Mouse (Mus musculus): Measurements from ENCODE around the gene D16Ertd472e. TPM values are rescaled to one million over a fixed set of nuclear protein-coding genes. Genes with fewer than 3 reads are reported as not detected.

The D16Ertd472e gene
- polyA plus RNA-seq, 1 experiment from 2014 or later, result 31.1 TPM

GRCm38 (mm10) chr16:78585664-78586397 lies 9.3 kb upstream of the D16Ertd472e start:
- no peak for ATAC-seq (ENCODE audit: insufficient number of reproducible peaks, insufficient read depth, low FRiP score, low TSS enrichment, low read depth)
- Histone ChIP-seq H3K36me3 (no peaks in the 10 kb centered on the region), H3K9me3 (no peaks in the 10 kb centered on the region), H3K27me3 (no peaks in the 10 kb centered on the region), H3K4me3 (no peak overlapping the region), H3K4me1 (0 out of 2 replicates have a peak, but pooled peaks cover under 1% of the 10 kb centered on the region), H3K9ac (no peak overlapping the region), H3K4me2 (no peak overlapping the region), H3K27ac (no peak overlapping the region)
- WGBS, result 86% methylated on average over 11 of the region's 11 CpGs

GRCm38 (mm10) chr16:78585163-78585562 lies 8.7 kb upstream of the D16Ertd472e start:
- H3K4me3 ChIP-seq, result no peak overlapping the region
- H3K4me2 ChIP-seq, result no peak overlapping the region
- no peak overlapping the region for H3K9ac ChIP-seq
- H3K27ac ChIP-seq, result no peak overlapping the region
- H3K9me3 ChIP-seq, result 0 out of 2 replicates have a peak, but pooled peaks cover 2% of the 10 kb centered on the region
- no peaks in the 10 kb centered on the region for H3K27me3 ChIP-seq
- no peaks in the 10 kb centered on the region for H3K4me1 ChIP-seq
- no peak for ATAC-seq (ENCODE audit: insufficient number of reproducible peaks, insufficient read depth, low FRiP score, low TSS enrichment, low read depth)
- no peaks in the 10 kb centered on the region for H3K36me3 ChIP-seq
- 89% methylated on average over 4 of the region's 4 CpGs for WGBS

GRCm38 (mm10) chr16:78583968-78584367 lies 7.5 kb upstream of the D16Ertd472e start:
- Histone ChIP-seq H3K4me2 (no peak overlapping the region), H3K27me3 (no peaks in the 10 kb centered on the region), H3K9ac (no peak overlapping the region), H3K4me3 (no peak overlapping the region), H3K9me3 (0 out of 2 replicates have a peak, but pooled peaks cover 2% of the 10 kb centered on the region), H3K36me3 (no peaks in the 10 kb centered on the region), H3K4me1 (no peaks in the 10 kb centered on the region), H3K27ac (no peak overlapping the region)
- no peak for ATAC-seq (ENCODE audit: insufficient number of reproducible peaks, insufficient read depth, low FRiP score, low TSS enrichment, low read depth)
- 87% methylated on average over 4 of the region's 4 CpGs for WGBS

GRCm38 (mm10) chr16:78580387-78580786 lies 3.9 kb upstream of the D16Ertd472e start:
- 95% methylated on average over 7 of the region's 7 CpGs for WGBS
- Histone ChIP-seq H3K27ac (no peak overlapping the region), H3K9me3 (0 out of 2 replicates have a peak, but pooled peaks cover 2% of the 10 kb centered on the region), H3K36me3 (no peaks in the 10 kb centered on the region), H3K27me3 (no peaks in the 10 kb centered on the region), H3K4me3 (no peak overlapping the region), H3K9ac (no peak overlapping the region), H3K4me1 (0 out of 2 replicates have a peak, but pooled peaks cover 3% of the 10 kb centered on the region), H3K4me2 (no peak overlapping the region)
- ATAC-seq (ENCODE audit: insufficient number of reproducible peaks, insufficient read depth, low FRiP score, low TSS enrichment, low read depth), result no peak

GRCm38 (mm10) chr16:78579386-78579785 lies 2.9 kb upstream of the D16Ertd472e start:
- H3K9ac ChIP-seq, result no peak overlapping the region
- H3K4me3 ChIP-seq, result no peak overlapping the region
- WGBS, result 93% methylated on average over 4 of the region's 4 CpGs
- no peak overlapping the region for H3K4me2 ChIP-seq
- no peaks in the 10 kb centered on the region for H3K36me3 ChIP-seq
- no peaks in the 10 kb centered on the region for H3K27me3 ChIP-seq
- H3K27ac ChIP-seq, result no peak overlapping the region
- peaks cover 8% of the 10 kb centered on the region for H3K4me1 ChIP-seq
- ATAC-seq (ENCODE audit: insufficient number of reproducible peaks, insufficient read depth, low FRiP score, low TSS enrichment, low read depth), result no peak
- 0 out of 2 replicates have a peak, but pooled peaks cover 2% of the 10 kb centered on the region for H3K9me3 ChIP-seq

GRCm38 (mm10) chr16:78577085-78577671 lies 670 bp upstream of the D16Ertd472e start:
- H3K4me2 ChIP-seq, result peak overlapping the region; percentile 65
- peaks cover 9% of the 10 kb centered on the region for H3K36me3 ChIP-seq
- peaks cover 22% of the 10 kb centered on the region for H3K4me1 ChIP-seq
- H3K4me3 ChIP-seq, result peak overlapping the region; percentile 76
- H3K27ac ChIP-seq, result peak overlapping the region; percentile 95
- ATAC-seq (ENCODE audit: insufficient number of reproducible peaks, insufficient read depth, low FRiP score, low TSS enrichment, low read depth), result 0 out of 2 replicates have a peak, but pooled peaks have one; percentile 4
- H3K9me3 ChIP-seq, result 0 out of 2 replicates have a peak, but pooled peaks cover 2% of the 10 kb centered on the region
- no peaks in the 10 kb centered on the region for H3K27me3 ChIP-seq
- peak overlapping the region; percentile 86 for H3K9ac ChIP-seq
- 15% methylated on average over 14 of the region's 14 CpGs for WGBS

- Histone ChIP-seq H3K9ac (peak overlapping the region; percentile 86), H3K36me3 (peaks cover 12% of the 10 kb centered on the region), H3K27me3 (no peaks in the 10 kb centered on the region), H3K9me3 (0 out of 2 replicates have a peak, but pooled peaks cover 2% of the 10 kb centered on the region), H3K4me1 (peaks cover 22% of the 10 kb centered on the region), H3K4me3 (peak overlapping the region; percentile 76), H3K27ac (peak overlapping the region; percentile 95), H3K4me2 (peak overlapping the region; percentile 65)
- ATAC-seq (ENCODE audit: insufficient number of reproducible peaks, insufficient read depth, low FRiP score, low TSS enrichment, low read depth), result peak; percentile 74
- WGBS, result under 1% methylated on average over 41 of the region's 41 CpGs
Observed at GRCm38 (mm10) chr16:78575852-78576477, 543 bp downstream of the D16Ertd472e start.

GRCm38 (mm10) chr16:78575190-78575851 lies 1.2 kb downstream of the D16Ertd472e start:
- H3K4me2 ChIP-seq, result peak overlapping the region; percentile 65
- H3K27me3 ChIP-seq, result no peaks in the 10 kb centered on the region
- peak overlapping the region; percentile 86 for H3K9ac ChIP-seq
- H3K4me1 ChIP-seq, result peaks cover 22% of the 10 kb centered on the region
- peak overlapping the region; percentile 95 for H3K27ac ChIP-seq
- 25% methylated on average over 4 of the region's 4 CpGs for WGBS
- H3K4me3 ChIP-seq, result peak overlapping the region; percentile 76
- peaks cover 12% of the 10 kb centered on the region for H3K36me3 ChIP-seq
- ATAC-seq (ENCODE audit: insufficient number of reproducible peaks, insufficient read depth, low FRiP score, low TSS enrichment, low read depth), result no peak
- no peaks in the 10 kb centered on the region for H3K9me3 ChIP-seq

- Histone ChIP-seq H3K4me3 (peak overlapping the region; percentile 76), H3K4me2 (peak overlapping the region; percentile 65), H3K27me3 (no peaks in the 10 kb centered on the region), H3K4me1 (peaks cover 22% of the 10 kb centered on the region), H3K9ac (peak overlapping the region; percentile 58), H3K36me3 (peaks cover 12% of the 10 kb centered on the region), H3K27ac (no peak overlapping the region), H3K9me3 (no peaks in the 10 kb centered on the region)
- no peak for ATAC-seq (ENCODE audit: insufficient number of reproducible peaks, insufficient read depth, low FRiP score, low TSS enrichment, low read depth)
- WGBS, result 45% methylated on average over 6 of the region's 6 CpGs
Observed at GRCm38 (mm10) chr16:78574241-78574640, 2.3 kb downstream of the D16Ertd472e start.

- WGBS, result 48% methylated on average over 4 of the region's 4 CpGs
Observed at GRCm38 (mm10) chr16:78573016-78573415, 3.5 kb downstream of the D16Ertd472e start.

More at GRCm38 (mm10) chr16:78573016-78573415, 3.5 kb downstream of the D16Ertd472e start:
- Histone ChIP-seq H3K9ac (no peak overlapping the region), H3K36me3 (peaks cover 12% of the 10 kb centered on the region), H3K4me3 (no peak overlapping the region), H3K9me3 (no peaks in the 10 kb centered on the region), H3K4me2 (0 out of 2 replicates have a peak overlapping the region, but pooled peaks have one; percentile 65), H3K27ac (no peak overlapping the region), H3K4me1 (peaks cover 22% of the 10 kb centered on the region), H3K27me3 (no peaks in the 10 kb centered on the region)
- no peak for ATAC-seq (ENCODE audit: insufficient number of reproducible peaks, insufficient read depth, low FRiP score, low TSS enrichment, low read depth)

Measured in embryonic facial prominence, embryonic 13.5 days (tissue).